Mouse (Mus musculus): Measurements from ENCODE around the gene Rbx1. TPM values are rescaled to one million over a fixed set of nuclear protein-coding genes. Genes with fewer than 3 reads are reported as not detected.

Gene Rbx1
- total RNA-seq, 2 experiments from 2014 or later, result 128 to 135 TPM

DNA sequence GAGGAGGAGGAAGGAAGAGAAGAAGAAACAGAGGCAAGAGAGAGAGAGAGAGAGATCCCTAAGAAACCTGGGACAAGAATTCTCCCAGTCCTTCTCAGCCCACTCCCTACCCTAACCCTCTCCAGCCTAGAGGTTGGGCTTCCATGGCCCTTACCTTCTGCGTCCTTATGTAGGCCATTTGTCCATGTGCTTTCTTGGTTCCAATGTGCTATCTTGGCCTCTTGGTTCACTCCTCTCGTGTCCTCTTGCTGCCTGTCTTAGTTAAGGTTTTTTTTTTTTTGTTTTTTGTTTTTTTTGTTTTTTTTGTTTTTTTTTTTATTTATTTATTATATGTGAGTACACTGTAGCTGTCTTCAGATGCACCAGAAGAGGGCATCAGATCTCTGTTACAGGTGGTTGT lies 16.9 kb downstream of the Rbx1 start:
- no peak for DNase-seq (ENCODE audit: low spot score in 2 of 2)

DNA sequence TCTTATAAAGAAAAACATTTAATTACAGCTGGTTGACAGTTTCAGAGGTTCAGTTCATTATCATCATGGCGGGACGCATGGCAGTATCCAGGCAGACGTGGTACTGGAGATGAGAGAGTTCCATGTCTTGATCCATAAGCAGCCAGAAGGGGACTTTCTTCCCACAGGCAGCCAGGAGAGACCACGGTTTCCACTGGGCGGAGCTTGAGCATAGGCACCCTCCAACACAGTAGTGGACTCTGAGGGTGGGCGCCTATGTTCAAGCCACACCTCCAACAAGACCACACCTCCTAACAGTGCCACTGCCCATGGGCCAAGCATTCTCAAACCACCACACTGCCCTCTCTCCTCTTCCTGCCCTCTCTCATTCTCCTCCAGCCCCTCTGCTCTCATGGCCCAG lies 17.6 kb downstream of the Rbx1 start:
- DNase-seq (ENCODE audit: low spot score in 2 of 2), result no peak

DNA sequence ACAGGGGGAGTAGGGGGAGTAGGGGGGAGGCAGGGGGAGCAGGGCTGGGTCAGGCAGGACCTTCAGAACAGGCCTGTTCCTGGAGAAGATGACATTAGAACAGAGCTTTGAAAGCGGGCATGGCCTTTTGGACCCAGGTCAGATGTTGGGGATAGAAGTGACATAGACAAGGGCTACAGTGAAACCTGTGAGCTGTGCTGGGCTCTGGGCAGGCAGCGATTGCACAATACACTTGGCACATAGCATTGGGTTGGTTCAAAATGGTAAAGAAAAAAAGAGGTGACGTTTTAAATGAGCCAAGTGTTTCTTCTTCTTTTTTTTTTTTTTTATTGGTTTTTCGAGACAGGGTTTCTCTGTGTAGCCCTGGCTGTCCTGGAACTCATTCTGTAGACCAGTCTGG lies 19.4 kb downstream of the Rbx1 start:
- no peak for DNase-seq (ENCODE audit: low spot score in 2 of 2)

DNA sequence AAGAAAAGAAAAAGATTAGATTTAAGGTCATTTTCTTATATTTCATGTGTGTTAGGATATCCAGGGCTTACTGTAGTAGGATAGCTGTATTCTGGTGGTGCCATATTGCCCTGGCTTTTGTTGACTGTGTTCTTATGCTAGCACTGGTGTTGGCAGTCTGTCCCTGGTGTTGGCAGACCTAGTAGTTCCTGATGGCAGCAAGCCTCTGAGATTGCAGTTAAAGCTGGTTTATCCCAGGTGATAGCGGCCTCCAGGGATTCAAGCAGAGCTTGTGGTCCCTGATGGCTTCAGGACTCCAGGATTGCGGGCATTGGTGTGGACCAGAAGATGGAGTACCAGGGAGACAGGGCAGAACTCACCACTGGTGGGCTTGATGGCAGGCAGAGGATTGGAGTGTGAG lies 37.4 kb downstream of the Rbx1 start:
- DNase-seq (ENCODE audit: low spot score in 2 of 2), result no peak

DNA sequence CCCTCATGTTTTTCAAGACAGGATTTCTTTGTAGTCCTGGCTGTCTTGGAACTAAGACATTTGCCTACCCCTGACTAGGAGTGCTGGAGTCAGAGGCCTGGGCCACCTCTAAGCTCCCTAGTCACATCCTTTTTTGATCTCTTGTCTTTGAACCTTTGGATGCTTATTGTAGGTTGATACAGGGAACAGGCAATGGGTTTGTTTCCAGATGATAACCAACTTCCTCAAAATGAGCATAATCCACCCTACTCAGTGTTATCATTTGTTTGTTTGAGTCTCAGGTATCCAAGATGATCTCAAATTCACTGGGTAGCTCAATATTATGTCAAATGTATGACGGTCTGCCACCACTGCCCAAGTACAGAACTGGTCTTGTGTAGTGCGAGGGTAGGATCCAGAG lies 37.9 kb downstream of the Rbx1 start:
- no peak for DNase-seq (ENCODE audit: low spot score in 2 of 2)

DNA sequence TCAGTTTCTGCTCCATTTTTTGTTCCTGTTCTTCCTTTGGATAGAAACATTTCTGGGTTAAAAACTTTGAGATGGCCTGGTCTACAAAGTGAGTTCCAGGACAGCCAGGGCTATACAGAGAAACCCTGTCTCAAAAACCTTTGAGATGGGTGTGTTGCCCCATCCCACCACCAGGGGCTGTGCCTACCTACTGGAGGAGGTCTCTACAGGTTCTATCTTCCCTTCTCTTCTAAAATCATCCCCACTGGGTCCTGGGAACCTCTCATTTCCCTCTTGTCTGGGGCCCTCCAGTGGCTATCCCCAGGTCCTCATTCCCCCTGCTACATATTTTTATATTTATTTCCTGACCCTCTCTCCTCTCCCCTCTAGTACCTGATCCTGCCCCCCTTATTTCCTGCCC lies 41.1 kb downstream of the Rbx1 start:
- DNase-seq (ENCODE audit: low spot score in 2 of 2), result no peak

DNA sequence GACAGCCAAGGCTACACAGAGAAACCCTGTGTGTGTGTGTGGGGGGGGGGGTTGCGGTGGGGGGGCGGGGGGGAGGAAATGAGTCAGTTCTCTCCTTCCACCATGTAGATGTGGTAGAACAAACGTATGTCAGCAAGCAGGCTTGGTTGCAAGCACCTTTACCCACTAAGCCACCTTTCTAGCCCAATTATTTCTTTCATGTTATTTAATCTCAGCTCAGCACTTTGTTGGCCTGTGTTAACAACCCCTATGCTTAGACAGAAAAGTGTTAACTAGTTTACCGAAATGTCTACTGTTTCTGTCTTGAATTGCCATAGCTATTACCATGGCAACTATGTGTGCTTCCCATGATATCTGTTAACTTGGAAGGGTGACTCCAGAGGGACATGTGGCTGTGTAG lies 44.5 kb downstream of the Rbx1 start:
- DNase-seq (ENCODE audit: low spot score in 2 of 2), result no peak

DNA sequence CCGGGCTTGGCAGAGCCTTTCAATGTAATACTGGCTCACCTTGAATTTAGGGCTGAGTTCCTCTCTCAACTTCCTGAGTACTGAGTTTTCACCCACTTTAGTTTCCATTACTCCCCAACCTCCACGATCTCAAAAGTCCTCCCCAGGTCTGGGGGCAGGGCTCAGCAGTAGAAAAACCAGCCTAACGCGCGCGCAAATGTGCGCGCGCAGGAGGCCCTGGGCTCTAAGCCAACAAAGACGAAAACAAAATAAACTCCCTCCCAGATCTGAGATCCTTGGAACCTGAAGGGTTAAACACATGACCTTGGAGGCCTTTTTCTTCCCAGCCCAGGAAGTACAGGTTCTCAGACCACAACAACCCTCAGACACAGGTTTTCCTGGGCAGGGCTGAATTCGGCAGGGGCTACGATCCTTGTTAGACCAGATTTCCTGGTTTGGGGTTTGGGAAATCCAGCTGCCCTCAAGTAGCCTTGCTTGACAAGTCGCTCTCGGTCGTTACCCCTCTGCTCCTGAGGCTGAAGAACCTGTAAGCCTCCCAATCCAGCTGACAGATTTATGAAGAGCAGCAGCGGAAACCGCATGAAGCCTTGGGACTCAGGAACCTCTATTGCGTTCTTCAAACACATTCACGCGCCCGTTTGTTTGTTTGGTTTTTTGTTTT lies 45.6 kb downstream of the Rbx1 start:
- no peak for DNase-seq (ENCODE audit: low spot score in 2 of 2)

DNA sequence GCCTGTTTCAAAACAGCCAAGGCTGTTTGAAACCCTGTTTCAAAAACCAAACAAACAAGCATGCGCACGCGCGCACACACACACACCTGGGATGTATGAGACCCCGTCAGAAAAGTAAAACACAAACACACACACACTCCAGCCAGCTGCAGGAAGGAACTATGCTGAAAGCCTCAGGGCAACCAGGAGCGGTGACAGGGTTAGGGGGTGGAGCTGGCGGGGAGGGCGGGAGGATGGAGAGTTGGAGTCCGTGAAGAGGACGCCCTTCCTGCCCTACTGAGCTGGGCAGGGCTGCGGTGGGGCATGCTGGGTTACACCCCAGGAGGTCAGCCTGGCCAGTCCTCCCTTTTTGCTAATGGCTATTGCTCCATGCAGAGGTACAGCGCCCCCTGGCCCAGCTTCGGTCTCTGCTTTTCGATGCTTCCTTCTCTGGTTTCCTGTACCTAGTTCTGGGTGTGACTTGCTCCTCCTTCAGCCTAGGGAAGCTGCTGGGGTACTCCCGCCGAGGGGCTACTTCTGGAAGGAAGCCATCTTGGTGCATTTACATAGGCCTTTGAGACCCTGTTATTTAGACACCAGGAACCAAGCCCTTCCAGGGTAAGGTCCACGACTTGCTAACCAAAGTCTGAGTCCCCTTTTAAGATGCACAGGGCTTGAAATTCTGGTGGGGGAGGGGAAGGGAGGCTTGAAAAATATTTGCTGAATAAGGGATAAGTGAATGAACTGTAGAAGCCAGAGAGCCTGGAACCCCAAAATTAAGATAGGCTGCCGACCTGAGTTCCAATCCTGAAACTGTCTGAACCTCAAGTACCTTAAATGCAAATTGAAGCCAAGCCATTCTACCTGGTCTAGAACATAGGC lies 48.2 kb downstream of the Rbx1 start:
- peak in 1 of 2 experiments; percentile 54 for DNase-seq (ENCODE audit: low spot score in 2 of 2)

DNA sequence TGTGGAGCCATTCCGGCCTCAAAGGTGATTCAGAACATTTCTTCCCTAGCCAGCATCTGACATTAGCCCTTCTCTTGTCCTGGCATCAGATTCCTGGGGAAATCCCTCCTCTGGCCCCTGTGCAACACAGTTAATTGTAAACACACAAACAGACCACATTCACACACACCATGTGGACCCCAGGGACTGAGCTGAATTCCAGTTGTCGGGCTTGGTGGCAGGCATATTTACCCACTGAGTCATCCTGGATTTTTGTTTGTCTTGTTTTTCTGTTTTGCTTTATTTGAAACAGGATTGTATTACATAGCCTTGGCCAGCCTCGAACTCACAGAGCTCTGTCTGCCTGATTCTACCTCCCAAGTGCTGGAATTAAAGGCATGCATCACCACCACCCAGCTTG lies 49.1 kb downstream of the Rbx1 start:
- DNase-seq (ENCODE audit: low spot score in 2 of 2), result no peak

DNA sequence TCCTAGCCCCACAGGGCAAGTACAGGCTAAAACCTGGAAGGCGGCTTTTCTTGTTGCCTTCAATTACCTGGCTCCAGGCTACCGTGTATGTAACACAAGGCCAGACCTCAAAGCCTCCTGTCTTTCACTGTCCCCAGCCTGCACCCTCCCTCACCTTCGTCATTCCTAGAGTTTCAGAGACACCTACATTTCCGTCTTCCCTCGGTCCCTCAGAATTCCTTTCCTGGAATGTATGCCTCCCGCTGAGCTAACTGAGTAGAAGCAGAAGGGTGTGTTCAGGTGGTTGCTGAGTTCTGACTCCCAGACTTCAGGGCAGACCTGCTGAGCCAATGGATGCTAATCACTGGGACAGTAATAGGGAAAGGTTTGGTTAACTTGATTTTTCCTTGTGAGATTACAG lies 51.9 kb downstream of the Rbx1 start:
- no peak for DNase-seq (ENCODE audit: low spot score in 2 of 2)

DNA sequence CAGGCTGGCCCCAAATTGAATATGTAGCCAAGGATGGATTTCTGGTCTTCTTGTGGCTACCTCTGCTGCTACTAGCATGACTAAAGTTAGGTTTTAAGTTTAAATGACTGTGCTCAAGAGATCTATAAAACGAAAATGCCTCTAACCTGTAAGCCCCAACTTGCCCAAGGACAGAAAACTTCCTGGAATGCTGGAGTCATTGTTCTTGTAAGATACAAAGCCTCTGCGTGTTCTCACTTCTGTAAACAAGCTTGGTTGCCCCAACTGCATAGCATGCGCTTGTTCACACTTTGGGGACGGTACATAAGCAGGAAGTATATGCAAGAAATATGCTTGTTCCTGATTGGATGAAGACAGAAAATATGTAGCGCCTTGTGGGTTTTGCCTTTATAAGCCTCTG lies 52.7 kb downstream of the Rbx1 start:
- no peak for DNase-seq (ENCODE audit: low spot score in 2 of 2)

DNA sequence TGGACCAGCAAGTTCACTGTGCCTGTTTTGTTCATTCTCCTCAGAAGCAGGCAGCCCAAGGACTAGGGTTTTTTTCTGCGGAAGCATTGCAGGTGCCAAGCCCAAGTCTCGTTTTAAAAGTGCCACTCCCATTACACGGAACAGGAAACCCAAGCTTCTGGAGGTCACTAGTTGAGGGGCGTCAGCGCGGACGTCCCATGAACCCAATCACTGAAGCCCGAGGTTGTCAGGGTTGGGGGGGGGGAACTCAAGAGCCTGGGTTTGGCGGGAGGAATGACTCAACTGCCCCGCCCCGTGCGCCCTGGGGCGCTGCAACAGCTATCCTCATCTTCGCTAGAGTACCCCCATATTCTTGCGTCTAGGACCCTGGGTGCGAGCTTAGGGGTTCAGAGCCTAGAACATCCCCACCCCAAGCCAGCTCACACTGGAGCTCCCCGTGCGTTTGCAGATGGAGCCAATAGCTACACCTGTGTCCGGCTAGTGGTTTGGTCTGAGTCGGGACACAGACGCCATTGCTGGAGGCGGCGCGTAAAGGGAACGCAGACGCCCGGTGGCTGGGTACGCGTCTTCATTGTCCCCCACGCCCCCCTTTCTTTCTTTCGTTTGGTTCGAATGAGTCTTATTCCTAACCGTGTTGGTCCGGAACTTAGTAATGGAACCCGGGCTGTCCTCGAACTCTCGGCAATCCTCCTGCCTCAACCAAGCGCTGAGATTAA lies 56.1 kb downstream of the Rbx1 start:
- no peak for DNase-seq (ENCODE audit: low spot score in 2 of 2)

DNA sequence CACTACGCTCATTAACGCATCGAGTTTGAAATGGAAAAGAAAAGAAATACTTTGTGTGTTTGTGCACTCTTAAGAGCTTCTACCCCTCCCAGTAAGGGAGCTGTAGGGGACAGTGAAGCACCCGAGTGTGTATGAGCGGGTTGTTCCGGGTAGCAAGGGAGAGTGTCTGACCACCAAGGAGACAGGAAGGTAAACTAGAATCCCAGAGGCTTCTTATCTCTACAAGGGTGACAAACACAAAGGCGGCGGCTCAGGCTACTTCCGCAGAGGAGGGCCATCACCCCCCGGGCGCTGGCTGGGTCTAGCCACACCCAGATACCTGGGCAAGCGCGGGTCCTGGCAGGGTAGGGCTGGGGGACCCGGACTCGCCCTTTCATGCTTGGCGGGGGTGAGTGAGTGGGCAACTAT lies 56.7 kb downstream of the Rbx1 start:
- no peak for DNase-seq (ENCODE audit: low spot score in 2 of 2)

DNA sequence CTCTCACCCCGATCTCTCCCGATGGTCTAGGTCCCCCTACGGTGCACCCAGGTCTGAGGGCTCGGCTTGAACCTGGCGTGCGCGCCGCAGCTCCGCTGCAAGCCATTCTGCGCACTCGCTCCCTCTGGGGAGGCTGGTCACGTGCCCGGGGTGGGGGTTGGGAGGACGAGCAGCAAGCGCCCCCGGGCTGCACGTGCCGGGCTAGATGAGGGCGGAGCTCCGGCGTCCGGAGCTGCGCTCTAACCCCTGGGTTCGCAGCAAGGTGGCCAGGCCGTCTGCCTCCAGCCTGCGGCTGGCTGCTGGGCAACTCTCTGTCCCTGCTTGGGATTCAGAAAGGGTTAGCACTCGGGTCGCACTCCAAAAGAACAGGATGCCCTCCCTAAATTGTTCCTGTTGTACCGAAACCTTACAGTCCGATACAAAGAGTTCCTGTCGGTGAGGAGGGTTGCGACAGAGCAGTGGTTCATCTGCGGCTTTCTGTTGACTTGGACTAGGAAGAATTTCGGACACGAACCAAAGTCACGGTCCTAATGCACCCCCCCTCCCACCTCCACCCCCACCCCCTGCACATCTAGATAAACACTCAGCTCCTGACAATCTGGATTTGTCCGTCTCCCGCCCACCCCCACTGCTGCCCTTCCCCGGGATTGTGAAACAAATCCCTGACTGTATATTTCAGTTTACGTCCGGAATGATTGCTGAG lies 57.2 kb downstream of the Rbx1 start:
- peak; percentile 81 to 88 for DNase-seq (ENCODE audit: low spot score in 2 of 2)

DNA sequence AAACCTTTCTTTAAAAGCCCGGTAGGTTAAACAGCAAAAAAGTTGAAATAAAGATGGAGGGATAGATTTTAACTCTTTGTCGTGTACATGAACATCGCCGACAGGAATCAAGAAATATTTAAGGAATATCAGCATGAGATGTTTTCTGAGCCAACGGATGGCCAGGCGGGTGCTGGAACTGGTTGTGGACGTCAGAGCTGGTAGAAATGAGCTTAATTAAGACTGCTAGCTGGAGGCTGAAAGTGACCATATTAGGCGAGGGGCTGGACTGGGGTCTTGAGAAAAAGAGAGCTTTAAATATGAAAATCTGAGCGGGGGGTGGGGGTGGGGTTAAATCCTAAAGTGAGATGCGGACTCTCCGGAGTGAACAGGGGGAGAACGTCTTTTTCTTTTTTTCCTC lies 57.8 kb downstream of the Rbx1 start:
- DNase-seq (ENCODE audit: low spot score in 2 of 2), result no peak

Other genes starting within 250 kb of the Rbx1 start
- 10 to 100 TPM; 24.3 to 28.6 TPM for gene Mchr1, start 230.8 kb upstream of the Rbx1 start, total RNA-seq (2021)
- 10 to 100 TPM; 37.9 to 43.3 TPM for gene Slc25a17, start 105.5 kb upstream of the Rbx1 start, total RNA-seq (2021)
- gene St13, start 66.2 kb upstream of the Rbx1 start, total RNA-seq (2021), result 100 to 1,000 TPM; 179 to 183 TPM
- gene Xpnpep3, start 66.2 kb upstream of the Rbx1 start, total RNA-seq (2021), result 10 to 100 TPM; 14.3 to 16.6 TPM
- not detected for gene Dnajb7, start 58.0 kb upstream of the Rbx1 start, total RNA-seq (2021)
- gene Ep300, start 119.1 kb downstream of the Rbx1 start, total RNA-seq (2021), result 10 to 100 TPM; 66.0 to 70.6 TPM
- gene L3mbtl2, start 197.6 kb downstream of the Rbx1 start, total RNA-seq (2021), result 10 to 100 TPM; 37.1 to 44.8 TPM
- 10 to 100 TPM in 1 of 2 experiments, 1 to 10 TPM in 1; 9.7 to 11.8 TPM for gene Chadl, start 231.0 kb downstream of the Rbx1 start, total RNA-seq (2021)